Mouse (Mus musculus) layer of hippocampus, postnatal 10 days (tissue): Measurements from ENCODE around the gene 2310003L06Rik. TPM values are rescaled to one million over a fixed set of nuclear protein-coding genes. Genes with fewer than 3 reads are reported as not detected.

Experiments used
- DNase-seq, 2 experiments: peaks; one replicate each; pipeline ENCODE4 v3.0.0; 2021; ENCODE audit warnings: low spot score in 2 of 2
- long read RNA-seq: library from polyadenylated mRNA; stranded (forward); transcript quantifications from one replicate; pipeline ENCODE4 v2.0.0, GENCODE M21; 2023
- total RNA-seq, 2 experiments: library from RNA; stranded (reverse); gene quantifications; 2 replicates each; pipeline ENCODE4 v1.2.3; 2021

The 2310003L06Rik gene
- total RNA-seq = not detected
- long read RNA-seq = 0 reads

- DNase-seq = no peak
Measured at GRCm38 (mm10) chr5:87969201-87969600, at the start of gene 2310003L06Rik, which contains the start of gene Gm28434. TSS of gene 2310003L06Rik (plus strand) at chr5:87969459. TSS of gene Gm28434 (plus strand) at chr5:87969517.

GRCm38 (mm10) chr5:87925372-87925771 lies 43.9 kb upstream of the 2310003L06Rik start, which contains the start of gene Csn3:
TSS of gene Csn3 (plus strand) at chr5:87925579.
- no peak for DNase-seq

GRCm38 (mm10) chr5:87931603-87932002 lies 37.7 kb upstream of the 2310003L06Rik start:
- DNase-seq = no peak

GRCm38 (mm10) chr5:87940752-87941151 lies 28.5 kb upstream of the 2310003L06Rik start:
- DNase-seq = no peak

GRCm38 (mm10) chr5:87942515-87942914 lies 26.7 kb upstream of the 2310003L06Rik start:
- DNase-seq = no peak

- no peak for DNase-seq
Measured at GRCm38 (mm10) chr5:87951836-87952235, 17.4 kb upstream of the 2310003L06Rik start.

- no peak for DNase-seq
Measured at GRCm38 (mm10) chr5:87979139-87979538, 9.9 kb downstream of the 2310003L06Rik start, which contains the start of gene Cabs1. TSS of gene Cabs1 (plus strand) at chr5:87979439.

GRCm38 (mm10) chr5:87982468-87983214 lies 13.4 kb downstream of the 2310003L06Rik start:
- DNase-seq = no peak

GRCm38 (mm10) chr5:88002249-88002648 lies 33.0 kb downstream of the 2310003L06Rik start, which contains the start of gene Smr3a:
TSS of gene Smr3a (plus strand) at chr5:88002549.
- no peak for DNase-seq

- DNase-seq = no peak
Measured at GRCm38 (mm10) chr5:88005241-88005640, 36.0 kb downstream of the 2310003L06Rik start.

Other genes with a start within 250 kb of the 2310003L06Rik start
- not detected for gene Csn1s2a, start 194.9 kb upstream of the 2310003L06Rik start, total RNA-seq
- not detected for gene Csn1s2b, start 161.4 kb upstream of the 2310003L06Rik start, total RNA-seq
- gene Prr27, start 143.8 kb upstream of the 2310003L06Rik start, total RNA-seq = not detected
- gene Odam, start 84.4 kb upstream of the 2310003L06Rik start, total RNA-seq = not detected
- gene Csn3, start 43.9 kb upstream of the 2310003L06Rik start, total RNA-seq = not detected
- not detected for gene Gm28434, start 58 bp downstream of the 2310003L06Rik start, total RNA-seq
- gene Cabs1, start 10.0 kb downstream of the 2310003L06Rik start, total RNA-seq = not detected
- not detected for gene Smr3a, start 33.1 kb downstream of the 2310003L06Rik start, total RNA-seq
- gene Smr2, start 117.1 kb downstream of the 2310003L06Rik start, total RNA-seq = not detected
- gene Gm11116, start 142.1 kb downstream of the 2310003L06Rik start, total RNA-seq = not detected
- gene Gm11115, start 184.6 kb downstream of the 2310003L06Rik start, total RNA-seq = not detected